Mouse (Mus musculus) splenic B cell, adult 2 months (primary cell): ENCODE data around the gene Dnmt1.

Experiments
- DNase-seq: peaks from one replicate; pipeline ENCODE4 v3.0.0-alpha.2; 2011; ENCODE audit warnings: low read depth, low spot score
- H3K27me3 ChIP-seq: 2 replicates; pipeline ENCODE4 v1.6.1; 2012; ENCODE audit warnings: mild to moderate bottlenecking, low read length, moderate library complexity, mixed read lengths; ENCODE audit not compliant: control insufficient read depth, poor library complexity, insufficient read depth, severe bottlenecking
- H3K36me3 ChIP-seq: 2 replicates; pipeline ENCODE4 v1.6.1; 2012; ENCODE audit warnings: mild to moderate bottlenecking, low read length, moderate library complexity, mixed read lengths; ENCODE audit not compliant: control insufficient read depth, poor library complexity, insufficient read depth, severe bottlenecking

The Dnmt1 gene

GRCm38 (mm10) chr9:20986952-20987686 lies 27.4 kb upstream of the Dnmt1 start:
- H3K36me3 ChIP-seq: no peaks in the 10 kb centered on the region
- no peaks in the 10 kb centered on the region for H3K27me3 ChIP-seq
- DNase-seq: no peak

DNA sequence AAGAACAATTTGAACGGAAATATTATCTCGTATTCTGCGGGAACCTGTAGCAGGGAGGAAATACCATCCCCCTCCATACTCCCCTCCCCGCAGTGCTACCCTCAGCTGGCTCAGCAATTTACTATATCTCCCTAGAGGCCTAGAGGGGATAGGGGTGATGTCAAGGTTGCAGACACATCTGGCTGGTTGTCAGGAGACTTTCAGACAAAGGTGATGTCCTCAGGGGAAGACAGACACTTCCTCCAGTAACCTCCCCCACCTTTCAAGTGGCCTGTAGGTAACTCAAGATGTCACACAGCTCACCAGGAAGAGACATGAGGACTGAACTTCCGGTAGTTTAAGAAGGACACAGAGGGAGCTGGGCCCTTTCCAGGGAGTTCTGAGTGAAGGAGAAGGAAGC lies 23.5 kb upstream of the Dnmt1 start:
- no peaks in the 10 kb centered on the region for H3K27me3 ChIP-seq
- DNase-seq: peak; percentile 23
- H3K36me3 ChIP-seq: no peaks in the 10 kb centered on the region

GRCm38 (mm10) chr9:20982171-20982570 lies 22.5 kb upstream of the Dnmt1 start:
- no peaks in the 10 kb centered on the region for H3K36me3 ChIP-seq
- no peaks in the 10 kb centered on the region for H3K27me3 ChIP-seq
- DNase-seq: no peak

DNA sequence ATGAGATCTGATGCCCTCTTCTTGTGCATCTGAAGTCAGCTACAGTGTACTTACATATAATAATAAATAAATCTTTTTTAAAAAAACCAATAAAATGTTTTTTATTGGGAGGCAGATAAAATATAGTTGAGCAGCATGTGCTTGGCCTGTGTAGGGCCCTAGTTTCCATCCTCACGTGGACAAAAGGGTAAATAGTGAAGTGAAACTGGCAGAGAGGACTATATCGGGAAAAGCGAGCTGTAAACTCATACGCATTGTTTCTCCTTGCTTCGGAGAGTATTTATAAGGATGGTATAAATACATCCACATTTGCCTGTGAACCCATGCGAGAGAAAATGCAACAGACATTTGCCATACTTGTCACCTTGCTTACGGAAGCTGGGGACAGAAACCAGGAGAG lies 20.1 kb upstream of the Dnmt1 start:
- H3K36me3 ChIP-seq: no peaks in the 10 kb centered on the region
- peak; percentile 11 for DNase-seq
- H3K27me3 ChIP-seq: no peaks in the 10 kb centered on the region

DNA sequence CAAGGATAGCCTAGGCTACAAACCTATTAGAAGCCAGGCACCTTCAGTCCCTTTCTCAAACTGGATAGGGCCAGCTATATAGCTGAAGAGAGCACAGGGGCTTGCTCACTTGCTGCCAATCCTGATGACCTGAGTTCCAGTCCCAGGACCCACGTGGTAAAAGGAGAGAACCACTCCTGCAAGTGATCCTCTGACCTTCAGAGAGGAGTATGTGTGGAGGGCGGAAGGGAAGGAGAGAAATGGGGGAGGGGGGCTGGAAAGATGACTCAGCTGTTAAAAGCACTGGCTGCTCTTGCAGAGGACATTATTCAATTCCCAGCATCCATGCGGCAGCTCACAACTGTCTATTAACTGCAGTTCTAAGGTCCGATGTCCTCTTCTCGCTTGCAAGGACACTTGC lies 19.5 kb upstream of the Dnmt1 start:
- Histone ChIP-seq H3K27me3 (no peaks in the 10 kb centered on the region), H3K36me3 (no peaks in the 10 kb centered on the region)
- no peak for DNase-seq

DNA sequence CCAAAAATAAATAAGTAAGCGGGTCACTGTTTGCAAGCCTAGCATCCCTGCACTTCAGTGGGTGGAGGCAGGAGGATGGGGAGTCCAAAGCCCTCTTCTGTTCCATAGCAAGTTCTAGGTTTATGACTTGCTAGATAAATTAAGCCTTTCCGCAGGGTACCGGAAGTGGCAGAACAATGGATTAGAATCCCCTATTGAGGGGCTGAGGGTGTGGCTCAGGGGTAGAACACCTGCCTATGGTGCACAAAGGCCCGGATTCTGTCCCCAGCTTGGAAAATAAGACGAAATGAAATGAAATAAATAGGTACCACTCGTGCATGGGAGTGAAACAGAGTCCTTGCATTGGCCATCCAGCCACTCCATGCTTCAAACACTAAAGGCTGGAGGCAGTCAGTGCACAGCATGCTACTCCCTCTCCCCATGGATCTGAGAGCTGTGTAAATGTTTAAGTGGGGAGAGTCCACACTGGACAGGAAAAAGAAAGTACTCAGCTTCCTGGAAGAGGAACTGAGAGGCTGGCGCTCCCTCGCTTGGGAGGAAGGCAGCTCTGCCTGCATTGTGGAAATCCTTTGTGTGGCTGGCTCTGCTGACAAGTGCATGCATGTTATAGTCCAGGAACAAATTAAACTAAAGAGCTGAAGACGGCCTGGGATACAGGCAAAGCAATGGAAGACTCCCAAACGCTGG lies 18.9 kb upstream of the Dnmt1 start:
- no peaks in the 10 kb centered on the region for H3K36me3 ChIP-seq
- H3K27me3 ChIP-seq: no peaks in the 10 kb centered on the region
- no peak for DNase-seq

DNA sequence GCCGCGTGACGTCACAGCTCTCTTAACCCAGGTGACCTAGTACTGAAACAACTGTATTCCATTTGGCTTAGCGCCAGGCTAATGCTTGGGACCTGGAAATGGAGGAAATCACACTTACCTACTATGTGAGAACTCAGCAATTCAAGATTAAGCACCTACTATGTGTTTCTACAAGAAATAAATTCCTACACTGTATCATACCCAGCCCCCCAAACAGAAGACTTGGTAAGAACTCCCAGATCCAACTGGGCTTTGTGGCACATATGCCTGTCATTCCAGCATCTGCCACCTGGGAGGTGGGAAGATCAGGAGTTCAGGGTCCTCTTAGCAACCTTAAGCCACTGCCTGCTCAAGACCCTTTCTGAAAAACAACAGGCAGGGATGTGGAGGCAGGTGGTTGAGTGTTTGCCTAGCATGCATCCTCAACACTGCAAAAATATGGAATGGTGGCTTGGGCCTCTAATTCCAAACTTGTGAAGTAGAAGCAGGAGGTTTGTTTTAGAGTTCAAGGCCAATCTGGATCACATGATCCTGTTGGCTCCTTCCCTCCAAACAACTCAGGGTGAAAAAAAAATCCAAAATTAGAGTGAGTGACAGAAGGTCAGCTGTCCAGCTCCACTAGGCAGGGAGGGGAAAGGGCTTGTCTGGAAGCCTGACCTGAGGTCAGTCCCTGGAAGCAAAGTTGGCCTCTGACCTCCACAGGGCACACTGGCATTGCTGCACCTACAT lies 17.4 kb upstream of the Dnmt1 start:
- peak; percentile 84 for DNase-seq
- Histone ChIP-seq H3K27me3 (no peaks in the 10 kb centered on the region), H3K36me3 (no peaks in the 10 kb centered on the region)

DNA sequence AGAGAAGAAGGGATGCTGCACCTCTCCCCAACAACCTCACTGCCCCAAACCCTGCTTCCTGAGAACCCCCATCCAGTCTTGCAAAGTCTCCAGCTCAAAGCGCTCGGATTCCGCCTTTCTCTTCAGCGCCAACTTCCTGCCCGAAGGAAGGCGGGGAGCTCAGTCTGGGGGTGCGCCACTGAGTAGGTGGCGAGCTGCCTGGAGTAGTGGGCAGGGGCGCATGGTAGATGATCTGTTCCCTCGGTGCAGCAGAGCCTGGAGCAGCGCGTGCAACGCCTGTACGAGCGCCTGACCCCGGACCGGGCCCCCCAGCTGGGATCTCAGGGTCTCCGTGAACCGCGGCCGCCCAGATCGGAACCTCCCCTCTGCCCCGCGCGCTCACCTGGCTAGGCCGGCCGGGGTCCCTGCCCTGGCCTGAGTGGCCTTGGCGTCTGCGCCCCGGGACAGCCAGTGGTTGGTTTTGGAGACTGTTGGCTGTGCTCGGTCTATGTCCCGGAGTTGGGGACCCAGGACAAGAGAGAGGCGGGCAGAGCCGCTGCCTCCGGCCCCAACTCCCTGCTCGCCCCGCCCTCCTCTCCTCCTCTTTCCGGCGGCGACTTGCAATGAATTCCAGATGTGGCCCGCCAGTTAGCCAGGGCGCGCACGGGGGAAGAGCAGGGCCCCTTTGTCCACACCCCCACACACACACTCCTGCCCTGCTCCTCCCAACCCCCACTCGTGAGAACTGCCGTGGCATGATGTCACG lies 16.7 kb upstream of the Dnmt1 start, which contains the start of gene S1pr2:
Gene S1pr2, minus strand, starts transcription at position 566 of the 745 bp plus-strand sequence.
- Histone ChIP-seq H3K27me3 (no peaks in the 10 kb centered on the region), H3K36me3 (no peaks in the 10 kb centered on the region)
- DNase-seq: peak; percentile 33

DNA sequence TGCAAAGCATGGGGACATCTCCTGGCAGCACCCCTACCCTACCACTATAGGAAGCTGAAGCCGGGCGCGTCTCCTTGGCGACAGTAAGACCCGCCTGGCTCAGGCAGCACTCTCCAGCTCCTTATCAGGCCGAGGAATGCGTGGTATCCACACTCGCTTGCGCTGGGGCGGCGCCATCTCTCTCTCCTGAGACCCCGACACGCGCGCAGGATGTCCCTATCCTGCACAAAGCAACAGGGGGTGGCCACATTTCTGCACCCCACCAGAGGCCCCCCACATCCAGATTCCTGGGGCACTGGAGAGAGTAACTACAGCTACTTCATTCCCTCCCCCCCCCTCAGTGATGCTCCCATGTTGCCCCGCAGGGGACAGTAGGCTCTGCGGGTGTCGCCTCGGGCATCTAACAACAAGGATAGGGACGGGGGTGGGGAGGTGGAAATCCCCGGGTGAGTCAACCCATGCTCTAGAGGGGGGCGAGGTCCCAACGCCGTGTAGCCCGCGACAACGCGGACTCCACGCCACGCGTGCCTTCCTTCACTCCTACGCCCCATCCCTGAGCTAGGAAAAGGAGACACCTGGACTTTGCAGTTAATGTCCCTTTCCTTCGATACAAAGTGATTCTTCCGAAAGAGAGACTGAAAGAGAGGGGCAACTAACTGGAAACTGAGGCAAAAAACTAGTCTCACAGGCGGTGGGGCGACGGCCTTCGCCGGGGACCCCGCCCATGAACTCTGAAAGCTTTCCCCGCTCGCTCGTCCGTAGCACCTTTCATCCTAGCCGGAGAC lies 15.9 kb upstream of the Dnmt1 start:
- peak; percentile 26 for DNase-seq
- Histone ChIP-seq H3K27me3 (no peaks in the 10 kb centered on the region), H3K36me3 (no peaks in the 10 kb centered on the region)

- no peak for DNase-seq
- Histone ChIP-seq H3K36me3 (no peaks in the 10 kb centered on the region), H3K27me3 (no peaks in the 10 kb centered on the region)
Measured at GRCm38 (mm10) chr9:20973682-20974075, 14.0 kb upstream of the Dnmt1 start.

- no peaks in the 10 kb centered on the region for H3K27me3 ChIP-seq
- no peaks in the 10 kb centered on the region for H3K36me3 ChIP-seq
- DNase-seq: no peak
Measured at GRCm38 (mm10) chr9:20973001-20973681, 13.5 kb upstream of the Dnmt1 start.

DNA sequence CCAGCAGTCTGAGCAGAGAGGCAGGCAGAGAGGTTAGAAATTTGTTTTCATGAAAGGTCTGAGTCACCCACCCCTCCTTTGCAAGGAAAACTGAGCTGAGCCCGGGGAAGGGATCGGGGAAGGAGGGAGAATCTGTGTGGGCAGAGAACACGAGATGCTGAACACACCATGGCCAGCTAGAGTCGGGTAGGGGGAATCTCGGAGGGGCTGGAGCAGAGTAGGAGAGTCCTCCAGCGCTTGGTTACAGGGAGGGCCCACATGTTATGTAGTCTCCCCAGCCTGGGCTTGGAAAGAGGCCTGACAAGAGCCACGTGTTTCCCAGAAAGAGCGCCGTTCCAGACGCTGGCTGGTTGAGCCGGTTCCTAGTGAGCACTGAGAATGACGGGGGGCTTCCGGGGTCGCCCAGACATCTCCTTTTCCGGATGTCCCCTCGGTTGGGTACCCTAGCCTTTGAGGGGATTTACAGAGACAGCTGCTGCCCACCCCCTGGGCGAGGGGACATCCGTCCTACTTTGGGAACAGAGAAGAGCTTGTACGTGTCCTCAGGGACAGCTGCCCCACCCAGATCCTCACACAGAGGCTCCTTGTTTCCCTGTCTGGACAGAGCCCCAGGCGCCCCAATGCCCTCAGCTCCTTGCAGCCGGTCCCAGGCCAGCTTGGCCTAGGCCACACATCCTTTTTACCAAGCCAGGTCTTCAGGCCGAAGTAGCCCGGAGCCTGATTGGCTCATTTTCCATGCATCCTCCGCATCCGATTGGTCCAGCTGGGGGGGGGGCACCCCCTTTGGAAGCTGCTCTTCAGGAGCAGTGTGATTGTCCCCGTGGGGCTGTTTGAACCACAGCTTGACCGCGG lies 12.7 kb upstream of the Dnmt1 start:
- no peak for DNase-seq
- H3K36me3 ChIP-seq: no peaks in the 10 kb centered on the region
- H3K27me3 ChIP-seq: no peaks in the 10 kb centered on the region

GRCm38 (mm10) chr9:20971751-20972140 lies 12.1 kb upstream of the Dnmt1 start:
- no peak for DNase-seq
- Histone ChIP-seq H3K36me3 (no peaks in the 10 kb centered on the region), H3K27me3 (no peaks in the 10 kb centered on the region)
